Mouse (Mus musculus) left cerebral cortex, adult 6 months (tissue): ENCODE measurements around the gene Odf2. TPM values are rescaled to one million over a fixed set of nuclear protein-coding genes. Genes with fewer than 3 reads are reported as not detected.

ENCODE experiments used
- long read RNA-seq, 2 experiments: library from polyadenylated mRNA; unstranded; transcript quantifications; one replicate each; pipeline ENCODE4 v2.0.0; 2019 to 2020
- polyA plus RNA-seq: library from polyadenylated mRNA; unstranded; fragments of <200 nt; fragmentation: Nextera tagmentation; gene quantifications from 2 replicates; pipeline ENCODE4 v1.2.3, GENCODE M21; 2021

Gene Odf2
- polyA plus RNA-seq: 15.1 and 19.9 TPM in 2 replicates
- long read RNA-seq, experiment 1, transcript Odf2-211 (16 exons, 2,249 nt): minor isoform, 6 of 109 reads
- long read RNA-seq, experiment 1, transcript Odf2-203 (17 exons, 2,305 nt): major isoform, 12 of 109 reads
- long read RNA-seq, experiment 1, transcript Odf2-204 (21 exons, 3,826 nt): minor isoform, 6 of 109 reads
- long read RNA-seq, experiment 1, partial matches to known transcripts: 17 of 109 reads
- long read RNA-seq, experiment 1, other reads (novel, unspliced or antisense): 65 of 109 reads
- long read RNA-seq, experiment 2, transcript Odf2-203 (17 exons, 2,305 nt): major isoform, 7 of 28 reads
- long read RNA-seq, experiment 2, partial matches to known transcripts: 9 of 28 reads
- long read RNA-seq, experiment 2, other reads (novel, unspliced or antisense): 11 of 28 reads

DNA sequence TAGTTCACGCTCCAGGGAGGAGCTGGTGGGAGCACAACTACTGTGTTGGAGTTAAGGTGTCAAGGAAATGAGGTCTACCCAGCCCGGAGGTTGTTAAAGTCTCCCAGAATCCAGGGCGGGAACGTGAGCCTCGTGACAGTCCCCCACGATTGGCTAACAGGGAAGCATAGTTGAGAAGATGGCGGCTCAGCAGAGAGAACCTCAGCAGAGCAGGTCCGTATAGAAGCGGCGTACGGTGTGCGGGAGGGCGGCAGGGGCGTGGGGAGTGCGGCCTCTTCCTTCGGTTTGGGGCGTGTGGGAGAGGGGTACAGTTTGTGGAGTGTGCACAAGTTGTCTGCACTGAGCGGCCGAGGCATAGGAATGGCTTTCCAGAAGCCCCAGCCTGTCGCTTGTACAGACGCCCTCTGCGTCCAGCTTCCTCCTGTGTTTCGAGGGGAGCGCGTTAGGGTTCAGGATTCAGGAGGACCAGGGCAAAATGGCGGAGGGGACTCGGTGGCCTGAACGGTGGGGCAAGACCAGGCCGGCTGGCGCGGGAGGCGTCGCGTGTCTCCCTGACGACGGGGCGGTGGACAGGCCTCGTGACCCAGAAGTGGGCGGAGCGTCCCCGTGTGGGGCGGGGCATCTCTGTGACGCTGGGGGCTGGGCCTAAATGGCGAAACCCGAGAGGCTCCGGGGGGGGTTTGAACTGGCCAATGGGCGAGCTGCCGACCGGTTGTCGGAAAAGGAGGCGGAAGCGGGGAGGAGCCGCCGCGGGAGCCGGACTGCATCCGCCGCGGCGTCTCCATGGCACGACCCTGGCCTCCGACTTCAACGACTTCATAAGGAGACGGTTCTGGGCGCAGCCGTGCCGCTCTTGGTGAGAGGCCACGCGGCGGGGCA is at the start of gene Odf2:
Gene Odf2 (plus strand): TSS at position 156 of the 879 bp plus-strand sequence.

DNA sequence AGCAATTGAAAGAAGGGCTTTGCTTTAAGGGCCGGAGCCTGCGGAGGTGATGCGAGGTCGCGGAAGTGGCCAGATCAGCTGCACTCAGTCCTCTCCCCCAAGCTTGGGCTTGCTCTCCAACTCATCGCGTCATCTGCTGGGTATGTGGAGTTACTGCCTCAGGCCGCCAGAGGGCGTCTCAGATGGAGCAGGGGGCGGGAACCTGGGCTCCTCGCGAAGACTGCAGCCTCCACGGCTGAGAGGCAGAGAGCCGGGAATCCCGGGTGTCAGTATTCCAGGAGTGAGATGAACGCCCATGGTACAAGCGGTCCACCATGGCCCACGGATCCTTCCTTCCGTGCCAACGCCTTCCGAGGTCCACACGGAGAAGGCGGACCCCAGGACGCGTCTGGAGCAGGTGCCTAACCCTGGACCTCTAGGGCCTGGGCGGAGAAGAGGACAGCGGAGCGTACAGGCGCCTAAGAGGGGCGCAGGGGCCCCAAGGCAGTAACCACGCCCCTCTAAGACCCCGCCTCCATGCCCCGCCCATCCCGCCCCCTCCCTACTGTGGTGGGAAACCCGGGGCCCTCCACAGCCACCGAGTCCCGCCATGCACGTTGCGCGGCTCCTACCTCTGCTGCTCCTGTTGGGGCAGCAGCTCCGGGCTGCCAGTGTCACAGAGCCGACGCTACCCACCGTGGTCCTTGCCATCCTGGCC is 19.9 kb upstream of the Odf2 start, which contains the start of gene Cercam:
Gene Cercam (plus strand): TSS at position 216 of the 697 bp plus-strand sequence.

DNA sequence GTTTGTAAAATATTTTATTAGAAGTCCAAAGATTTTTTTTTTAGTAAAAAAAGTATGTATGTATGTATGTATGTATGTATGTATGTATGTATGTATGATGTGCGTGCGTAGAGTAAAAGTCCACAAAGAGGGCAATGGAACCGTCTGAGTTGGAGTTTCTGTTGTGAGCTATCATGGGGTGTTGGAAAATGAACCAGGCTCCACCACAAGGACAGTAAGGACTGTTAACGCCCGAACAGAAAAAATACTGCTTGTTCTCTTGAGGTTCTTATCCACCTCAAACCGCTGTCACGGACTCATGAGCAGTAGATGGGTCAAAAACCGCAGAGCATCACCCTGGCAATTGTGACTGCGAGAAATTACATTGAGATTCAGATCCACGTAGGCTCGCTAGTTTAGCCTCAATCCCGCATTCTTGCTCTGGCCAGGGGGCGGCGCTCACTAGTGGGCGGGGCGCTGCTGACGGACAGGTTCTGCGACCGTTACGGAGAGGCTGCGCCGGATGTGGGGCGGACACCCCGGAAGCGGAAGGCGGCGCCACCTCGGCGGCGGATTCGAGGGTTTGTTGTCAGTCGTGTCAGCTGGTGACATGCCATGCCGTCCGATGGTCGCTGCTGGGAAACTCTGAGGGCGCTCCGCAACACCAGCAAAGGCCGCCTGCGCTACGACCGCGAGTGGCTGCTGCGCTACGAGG is 46.0 kb downstream of the Odf2 start, which contains the start of gene Gle1:
Gene Gle1 (plus strand): TSS at position 521 of the 694 bp plus-strand sequence.

DNA sequence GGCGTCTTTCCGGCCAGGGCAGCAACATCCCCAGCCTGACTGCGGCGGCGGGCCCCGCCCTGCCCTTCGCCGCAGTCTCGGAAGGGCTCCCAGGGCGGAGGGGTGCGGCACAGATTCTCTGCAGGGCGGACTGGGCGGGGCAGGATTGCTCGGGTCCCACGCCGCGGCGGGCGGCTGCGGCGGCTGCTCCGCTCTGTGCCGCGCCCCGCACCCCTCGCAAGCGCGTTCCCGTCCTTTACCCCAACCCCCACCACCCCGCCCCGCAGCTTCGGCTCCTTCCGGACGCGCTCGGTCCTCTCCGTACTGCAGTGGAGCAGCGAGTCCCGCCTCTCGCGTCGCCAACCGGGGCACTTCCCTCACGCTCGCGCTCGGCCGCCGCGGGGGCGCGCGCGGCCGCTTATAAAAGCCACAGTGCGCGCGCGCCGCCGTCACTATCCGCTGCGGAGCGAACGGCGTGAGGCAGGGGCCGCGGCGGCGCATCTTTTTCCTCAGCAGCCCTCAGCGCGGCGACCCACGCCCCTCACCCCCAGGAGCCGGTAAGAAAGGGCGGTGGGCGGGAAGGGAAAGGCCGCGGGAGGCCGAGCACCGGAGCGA is 76.3 kb downstream of the Odf2 start, which contains the start of gene Sptan1:
Gene Sptan1 (plus strand): TSS at position 311 of the 594 bp plus-strand sequence.

Other genes starting within 250 kb of the Odf2 start
- gene Gm13420, start 137.5 kb upstream of the Odf2 start, polyA plus RNA-seq: 0.87 and 1.5 TPM in 2 replicates
- not detected in 2 replicates for gene Gm13547, start 129.9 kb upstream of the Odf2 start, polyA plus RNA-seq
- gene Coq4, start 101.7 kb upstream of the Odf2 start, polyA plus RNA-seq: 36.8 and 44.3 TPM in 2 replicates
- gene Trub2, start 100.7 kb upstream of the Odf2 start, polyA plus RNA-seq: 13.2 and 15.1 TPM in 2 replicates
- gene Slc27a4, start 86.6 kb upstream of the Odf2 start, polyA plus RNA-seq: 13.9 and 17.3 TPM in 2 replicates
- gene Urm1, start 69.1 kb upstream of the Odf2 start, polyA plus RNA-seq: 3.7 and 16.1 TPM in 2 replicates
- gene Cercam, start 20.1 kb upstream of the Odf2 start, polyA plus RNA-seq: 3.0 and 3.1 TPM in 2 replicates
- 32.0 and 33.9 TPM in 2 replicates for gene Gle1, start 46.2 kb downstream of the Odf2 start, polyA plus RNA-seq
- gene Sptan1, start 76.3 kb downstream of the Odf2 start, polyA plus RNA-seq: 113 and 146 TPM in 2 replicates
- 38.6 and 50.8 TPM in 2 replicates for gene Wdr34, start 159.7 kb downstream of the Odf2 start, polyA plus RNA-seq
- gene Set, start 168.2 kb downstream of the Odf2 start, polyA plus RNA-seq: 171 and 208 TPM in 2 replicates
- gene Pkn3, start 188.5 kb downstream of the Odf2 start, polyA plus RNA-seq: 0.41 and 0.72 TPM in 2 replicates
- gene Zdhhc12, start 204.4 kb downstream of the Odf2 start, polyA plus RNA-seq: 18.0 and 20.6 TPM in 2 replicates
- 13.9 and 19.7 TPM in 2 replicates for gene Zer1, start 235.4 kb downstream of the Odf2 start, polyA plus RNA-seq
- gene Tbc1d13, start 244.5 kb downstream of the Odf2 start, polyA plus RNA-seq: 18.8 and 21.8 TPM in 2 replicates